Mouse (Mus musculus) heart, embryonic 16.5 days (tissue): Measurements from ENCODE around the gene Vmn2r68. TPM values are rescaled to one million over a fixed set of nuclear protein-coding genes. Genes with fewer than 3 reads are reported as not detected.

ENCODE experiments used
- ATAC-seq: fragments of 200-750 bp; cut with Nextera tagmentation; replicated peaks from 2 replicates; pipeline ENCODE4 v1.8.0; 2017; ENCODE audit warnings: moderate number of reproducible peaks; ENCODE audit not compliant: insufficient read depth, low FRiP score; ENCODE audit errors: extremely low read depth
- H3K27ac ChIP-seq: fragments of 300-500 bp; sonication (generic); 2 replicates; pipeline ENCODE4 v1.5.1; 2014; ENCODE audit warnings: mild to moderate bottlenecking, low read length, control low read depth, moderate library complexity
- H3K27me3 ChIP-seq: fragments of 300-500 bp; sonication (generic); 2 replicates; pipeline ENCODE4 v1.6.1; 2014; ENCODE audit warnings: low read length, mixed read lengths; ENCODE audit not compliant: control insufficient read depth, insufficient read depth
- H3K36me3 ChIP-seq: fragments of 300-500 bp; sonication (generic); 2 replicates; pipeline ENCODE4 v1.6.1; 2014; ENCODE audit not compliant: control insufficient read depth, insufficient read depth
- H3K4me1 ChIP-seq: fragments of 300-500 bp; sonication (generic); 2 replicates; pipeline ENCODE4 v1.6.1; 2014; ENCODE audit warnings: low read length, mixed read lengths; ENCODE audit not compliant: control insufficient read depth, insufficient read depth
- H3K4me2 ChIP-seq: fragments of 300-500 bp; sonication (generic); 2 replicates; pipeline ENCODE4 v1.6.1; 2014; ENCODE audit warnings: low read depth, mild to moderate bottlenecking, control low read depth, low read length
- H3K4me3 ChIP-seq: fragments of 300-500 bp; sonication (generic); 2 replicates; pipeline ENCODE4 v1.5.1; 2014; ENCODE audit warnings: mild to moderate bottlenecking, control low read depth, low read length
- H3K9ac ChIP-seq: fragments of 300-500 bp; sonication (generic); 2 replicates; pipeline ENCODE4 v1.6.1; 2014; ENCODE audit warnings: low read length, control low read depth
- H3K9me3 ChIP-seq: fragments of 300-500 bp; sonication (generic); replicated peaks from 2 replicates; pipeline ENCODE4 v1.6.1; 2016; ENCODE audit warnings: low read length; ENCODE audit not compliant: control insufficient read depth
- polyA plus RNA-seq: library from polyadenylated mRNA; unstranded; fragments of >200 nt; fragmentation: Nextera tagmentation; extraction: Ambion mirVana; gene quantifications from 2 replicates; pipeline ENCODE4 v1.2.1, GENCODE M21; 2015

Vmn2r68 gene
- not detected in 2 replicates for polyA plus RNA-seq

DNA sequence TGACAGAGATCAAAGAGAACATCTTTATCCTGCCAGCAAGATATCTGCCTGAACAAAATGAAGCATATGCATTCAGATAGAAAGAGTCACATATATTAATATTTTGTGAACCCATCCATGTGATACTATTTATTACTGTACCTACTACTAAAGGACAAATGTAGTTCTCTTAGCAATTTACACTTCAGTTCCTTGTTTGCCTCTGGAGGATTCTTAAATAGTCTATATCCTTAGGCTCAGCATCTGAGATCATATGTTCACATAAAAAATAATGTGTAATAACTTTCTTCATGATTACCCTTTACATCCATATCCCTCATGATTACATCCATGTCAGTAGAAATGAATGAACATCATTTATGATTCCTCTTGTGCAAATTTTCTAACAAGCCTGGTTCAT, at the start of gene Vmn2r68:
Gene Vmn2r68, minus strand, starts transcription at position 101 of the 400 bp plus-strand sequence.
- H3K36me3 ChIP-seq: no peaks in the 10 kb centered on the region
- H3K4me1 ChIP-seq: no peaks in the 10 kb centered on the region
- no peaks in the 10 kb centered on the region for H3K9me3 ChIP-seq
- no peak for ATAC-seq
- no peak within 1 kb of the TSS for H3K27ac ChIP-seq
- no peak within 1 kb of the TSS for H3K9ac ChIP-seq
- no peak within 1 kb of the TSS for H3K4me3 ChIP-seq
- no peak within 1 kb of the TSS for H3K4me2 ChIP-seq
- no peaks in the 10 kb centered on the region for H3K27me3 ChIP-seq

Other genes with a start within 250 kb of the Vmn2r68 start
- gene Vmn2r66, start 225.5 kb downstream of the Vmn2r68 start, polyA plus RNA-seq: not detected in 2 replicates
- not detected in 2 replicates for gene Vmn2r67, start 81.8 kb downstream of the Vmn2r68 start, polyA plus RNA-seq
- gene Vmn2r69, start 178.1 kb upstream of the Vmn2r68 start, polyA plus RNA-seq: not detected in 2 replicates